In genomic region chr1:15017689-15018459, GRCm38 (mm10) we compare ENCODE assay signal across 21 mouse cellular contexts.
A peak's percentile ranks its signal among the peaks of the same experiment; 100 is the strongest.
DNase-seq lines count a peak whose midpoint lies in the region; ATAC-seq and TF ChIP-seq lines count a peak whose summit lies in the region.
"Had no signal": no experiment of that assay in that cellular context is flagged by ENCODE, and none has a peak within 500 bp of the region (broad histone marks: within the 10 kb centered on the region; RNA-seq: fewer than 3 reads in every experiment).

No protein-coding gene starts in this region.

- TF ChIP-seq RAD21 in CH12.LX (IDR thresholded peaks at IDR 0.05; ENCODE audit: low read depth, low read length) = peak; percentile 5

- TF ChIP-seq EP300 in CH12.LX (IDR thresholded peaks at IDR 0.05; ENCODE audit: low read length) = no peak

- no peaks in the 10 kb centered on the region for H3K27me3 ChIP-seq in lung, embryonic 15.5 days
- no peaks in the 10 kb centered on the region for H3K27me3 ChIP-seq in CH12.LX (replicated peaks)
- H3K27me3 ChIP-seq: forebrain, embryonic 12.5 days; heart, embryonic 12.5 days; hindbrain, embryonic 15.5 days; limb, embryonic 15.5 days; liver, embryonic 15.5 days had no signal

- 64% methylated on average over 9 of the region's 9 CpGs for WGBS in lung, embryonic 15.5 days

- H3K9me3 ChIP-seq in lung, embryonic 15.5 days = no peaks in the 10 kb centered on the region
- H3K9me3 ChIP-seq in CH12.LX (replicated peaks; ENCODE audit: low read length) (no peaks in the 10 kb centered on the region), ES-E14 (ENCODE audit: control insufficient read depth, insufficient read depth, low read depth, low read length) (no peaks in the 10 kb centered on the region)
- H3K9me3 ChIP-seq: forebrain, embryonic 12.5 days; heart, embryonic 12.5 days; hindbrain, embryonic 15.5 days; limb, embryonic 15.5 days; liver, embryonic 15.5 days had no signal

- H3K4me2 ChIP-seq in lung, embryonic 15.5 days = no peak overlapping the region
- no peak overlapping the region for H3K4me2 ChIP-seq in CH12.LX (ENCODE audit: insufficient read depth, low read depth, poor library complexity, severe bottlenecking)
- H3K4me2 ChIP-seq: forebrain, embryonic 12.5 days; heart, embryonic 12.5 days; hindbrain, embryonic 15.5 days; limb, embryonic 15.5 days; liver, embryonic 15.5 days had no signal

- H3K36me3 ChIP-seq in lung, embryonic 15.5 days = no peaks in the 10 kb centered on the region
- H3K36me3 ChIP-seq in CH12.LX (replicated peaks in 1 of 2; ENCODE audit: control insufficient read depth in 1 of 2, insufficient read depth in 1 of 2, low read length in 1 of 2) (no peaks in the 10 kb centered on the region), ES-E14 (ENCODE audit: control insufficient read depth, insufficient read depth, low read length, poor library complexity, severe bottlenecking) (no peaks in the 10 kb centered on the region)
- H3K36me3 ChIP-seq: forebrain, embryonic 12.5 days; heart, embryonic 12.5 days; hindbrain, embryonic 15.5 days; limb, embryonic 15.5 days; liver, embryonic 15.5 days had no signal

- no peaks in the 10 kb centered on the region for H3K4me1 ChIP-seq in lung, embryonic 15.5 days
- H3K4me1 ChIP-seq in CH12.LX (ENCODE audit: control insufficient read depth in 1 of 2, insufficient read depth in 2 of 2) (peaks cover 5 to 15% of the 10 kb centered on the region in 2 experiments; a peak in 3 of 4 replicates), ES-E14 (ENCODE audit: control insufficient read depth in 2 of 2, insufficient read depth in 2 of 2, low read length in 2 of 2, poor library complexity in 1 of 2) (no peaks in the 10 kb centered on the region; a peak in 1 of 4 replicates)
- H3K4me1 ChIP-seq: forebrain, embryonic 12.5 days; heart, embryonic 12.5 days; hindbrain, embryonic 15.5 days; limb, embryonic 15.5 days; liver, embryonic 15.5 days had no signal

- dilution Hi-C loops in CH12.LX (cut with MboI; ENCODE audit: extremely low pct_ligation_motif_present, extremely low pct_unique_long_range_greater_than_20kb, low sequenced_read_pairs) = no loop called here

- no peak overlapping the region for H3K27ac ChIP-seq in lung, embryonic 15.5 days
- H3K27ac ChIP-seq in CH12.LX (ENCODE audit: insufficient read depth, low read depth) (no peak overlapping the region), ES-E14 (ENCODE audit: insufficient read depth, low read depth, low read length, poor library complexity, severe bottlenecking) (no peak overlapping the region)
- H3K27ac ChIP-seq: forebrain, embryonic 12.5 days; hindbrain, embryonic 15.5 days; limb, embryonic 15.5 days; liver, embryonic 15.5 days had no signal

- no peaks in the 10 kb centered on the region for H3K79me2 ChIP-seq in CH12.LX (replicated peaks; ENCODE audit: control insufficient read depth, extremely low read depth, insufficient read depth, poor library complexity, severe bottlenecking)

- H3K9ac ChIP-seq in lung, embryonic 15.5 days = no peak overlapping the region
- no peak overlapping the region for H3K9ac ChIP-seq in CH12.LX (ENCODE audit: insufficient read depth, low read depth)
- no peak overlapping the region for H3K9ac ChIP-seq in ES-E14 (ENCODE audit: insufficient read depth, low read depth, low read length, poor library complexity, severe bottlenecking)
- H3K9ac ChIP-seq: forebrain, embryonic 12.5 days; heart, embryonic 12.5 days; hindbrain, embryonic 15.5 days; limb, embryonic 15.5 days; liver, embryonic 15.5 days had no signal

- peak; percentile 80 for DNase-seq in heart, adult 11 months
- DNase-seq in heart, postnatal 4 days = no peak
- no peak for DNase-seq in lung, postnatal 14 days
- DNase-seq in CH12.LX (ENCODE audit: extremely low read depth) (peak; percentile 51), ES-E14 (ENCODE audit: low read depth, low spot score) (peak; percentile 12)
- no peak for DNase-seq in gastrocnemius, postnatal 25 days
- DNase-seq: adrenal gland, postnatal 14 days; cerebellum, postnatal 10 days; heart, postnatal 14 days; kidney, adult 11 months; right cerebral cortex, postnatal 14 days; spleen, adult 18-20 months; thymus, adult 2 months had no signal

- TF ChIP-seq CTCF in CH12.LX (conservative IDR thresholded peaks at IDR 0.05 in 1 of 2, IDR thresholded peaks at IDR 0.05 in 1 of 2; ENCODE audit: low read depth in 2 of 2, low read length in 2 of 2) = peak in 1 of 2 experiments; percentile 39; a peak in 2 of 4 replicates

- no peak for TF ChIP-seq POLR2A in CH12.LX (IDR thresholded peaks at IDR 0.05; ENCODE audit: low read depth, low read length)

- H3K4me3 ChIP-seq in lung, embryonic 15.5 days = no peak overlapping the region
- no peak overlapping the region for H3K4me3 ChIP-seq in CH12.LX (replicated peaks in 1 of 3; ENCODE audit: low read depth in 2 of 3, low read length in 2 of 3, poor library complexity in 1 of 3)
- no peak overlapping the region for H3K4me3 ChIP-seq in ES-E14 (ENCODE audit: insufficient read depth in 1 of 2, low read depth in 1 of 2, low read length in 2 of 2, poor library complexity in 1 of 2, severe bottlenecking in 1 of 2)
- H3K4me3 ChIP-seq: forebrain, embryonic 12.5 days; heart, embryonic 12.5 days; hindbrain, embryonic 15.5 days; limb, embryonic 15.5 days; liver, embryonic 15.5 days; myocyte had no signal

- ATAC-seq in lung, embryonic 15.5 days (ENCODE audit: borderline replicate concordance, extremely low read depth, low FRiP score, low TSS enrichment) = peak; percentile 42; the same call in 1 of the 2 replicates
- ATAC-seq: Patski had no signal

- in situ Hi-C loops in CH12.LX (cut with MboI; ENCODE audit: low pct_ligation_motif_present, low pct_unique_long_range_greater_than_20kb, low sequenced_read_pairs) (loop anchor here (25.0 kb wide), 2 partner anchors 594 to 669 kb away; no protein-coding TSS in a partner anchor), ES-E14 (cut with MboI; ENCODE audit: low sequenced_read_pairs in 2 of 2, unreplicated experiment in 2 of 2) (loop anchor here (10.0 to 25.0 kb wide), 3 partner anchors 307 to 607 kb away; no protein-coding TSS in a partner anchor)

TF ChIP-seq in CH12.LX, 34 proteins besides CTCF, POLR2A, EP300 and RAD21:
- TF ChIP-seq ZC3H11A (IDR thresholded peaks at IDR 0.05; ENCODE audit: low read depth, low read length) = no peak

TF ChIP-seq in ES-E14, 5 proteins besides CTCF, POLR2A, EP300 and RAD21:
- no peak for TF ChIP-seq HCFC1 (IDR thresholded peaks at IDR 0.05; ENCODE audit: borderline replicate concordance, insufficient read depth, low read length)

Comparison
In these comparisons a context has a peak if more than half of its experiments do, and no peak if none do; other contexts are left out.
1. DNase-seq: peak in heart, adult 11 months (single experiment), CH12.LX (single experiment) and ES-E14 (single experiment); none in heart, postnatal 4 days (single experiment), lung, postnatal 14 days (single experiment) and gastrocnemius, postnatal 25 days (single experiment).